Mouse (Mus musculus): Measurements from ENCODE around the gene Frmd8.

- TF ChIP-seq EP300 (IDR thresholded peaks at IDR 0.05; ENCODE audit: low read depth) (no peak), CTCF (IDR thresholded peaks at IDR 0.05; ENCODE audit: low read depth) (no peak)
Observed at GRCm38 (mm10) chr19:5811771-5812504, 63.1 kb downstream of the Frmd8 start.

Measured in liver, postnatal 0 days (tissue).